Mouse (Mus musculus) left cerebral cortex, adult 11 months (tissue): ENCODE measurements around the gene Arl16.
A peak's percentile ranks its signal among the peaks of the same experiment; 100 is the strongest.

ENCODE experiments used
- DNase-seq: peaks from one replicate; pipeline ENCODE4 v3.0.0; 2022; ENCODE audit warnings: low spot score

Gene Arl16

GRCm38 (mm10) chr11:120491317-120492023, 24.1 kb upstream of the Arl16 start, which contains the start of gene Slc25a10:
TSS of gene Slc25a10 (plus strand) at chr11:120491840.
- DNase-seq, result peak; percentile 82

- DNase-seq, result no peak
Measured at GRCm38 (mm10) chr11:120490291-120491046, 23.1 kb upstream of the Arl16 start.

GRCm38 (mm10) chr11:120489054-120489761, 21.8 kb upstream of the Arl16 start:
- peak; percentile 67 for DNase-seq

GRCm38 (mm10) chr11:120488516-120488915, 21.1 kb upstream of the Arl16 start:
- no peak for DNase-seq

- no peak for DNase-seq
Measured at GRCm38 (mm10) chr11:120485251-120485650, 17.8 kb upstream of the Arl16 start.

- DNase-seq, result peak; percentile 73
Measured at GRCm38 (mm10) chr11:120484265-120484981, 17.0 kb upstream of the Arl16 start, which contains the start of gene Mrpl12. TSS of gene Mrpl12 (plus strand) at chr11:120484613.

GRCm38 (mm10) chr11:120483448-120483934, 16.1 kb upstream of the Arl16 start:
- no peak for DNase-seq

- no peak for DNase-seq
Measured at GRCm38 (mm10) chr11:120472052-120472451, 4.6 kb upstream of the Arl16 start.

GRCm38 (mm10) chr11:120467736-120468092, 307 bp upstream of the Arl16 start:
- no peak for DNase-seq

GRCm38 (mm10) chr11:120465521-120465920, 1.9 kb downstream of the Arl16 start:
- no peak for DNase-seq

GRCm38 (mm10) chr11:120464365-120464764, 3.0 kb downstream of the Arl16 start:
- no peak for DNase-seq

GRCm38 (mm10) chr11:120463536-120463935, 3.9 kb downstream of the Arl16 start:
- no peak for DNase-seq

- no peak for DNase-seq
Measured at GRCm38 (mm10) chr11:120458847-120459597, 8.4 kb downstream of the Arl16 start.

GRCm38 (mm10) chr11:120457772-120458751, 9.3 kb downstream of the Arl16 start, which contains the start of the genes Oxld1 and Ccdc137:
TSS of gene Oxld1 (minus strand) at chr11:120458068.
TSS of gene Ccdc137 (plus strand) at chr11:120458115.
- peak; percentile 56 for DNase-seq

GRCm38 (mm10) chr11:120457370-120457769, 10.0 kb downstream of the Arl16 start:
- no peak for DNase-seq

- DNase-seq, result no peak
Measured at GRCm38 (mm10) chr11:120455413-120455812, 12.0 kb downstream of the Arl16 start.

GRCm38 (mm10) chr11:120454965-120455364, 12.4 kb downstream of the Arl16 start:
- no peak for DNase-seq

- no peak for DNase-seq
Measured at GRCm38 (mm10) chr11:120453306-120453705, 14.1 kb downstream of the Arl16 start, which contains the start of gene Pde6g. TSS of gene Pde6g (minus strand) at chr11:120453500.

GRCm38 (mm10) chr11:120452246-120452645, 15.2 kb downstream of the Arl16 start:
- no peak for DNase-seq

- no peak for DNase-seq
Measured at GRCm38 (mm10) chr11:120447179-120447578, 20.2 kb downstream of the Arl16 start.
